Mouse (Mus musculus) lung, postnatal 0 days (tissue): ENCODE results near the gene Sf3b2.

ENCODE experiments used
- CTCF ChIP-seq: IDR thresholded peaks from 2 replicates; pipeline ENCODE4 v1.5.1; 2016; ENCODE audit warnings: antibody characterized with exemption, mild to moderate bottlenecking
- EP300 ChIP-seq: IDR thresholded peaks from 2 replicates; pipeline ENCODE4 v1.6.1; 2016; ENCODE audit warnings: antibody characterized with exemption, mild to moderate bottlenecking, control low read depth

- TF ChIP-seq CTCF = no peak
- TF ChIP-seq EP300 = no peak
Observed at GRCm38 (mm10) chr19:5273916-5274315, 21.3 kb downstream of the Sf3b2 start.
